Mouse (Mus musculus) limb, embryonic 14.5 days (tissue): ENCODE measurements around the gene E330009J07Rik. TPM values are rescaled to one million over a fixed set of nuclear protein-coding genes. Genes with fewer than 3 reads are reported as not detected.

Experiments used
- ATAC-seq: fragments of 200-750 bp; cut with Nextera tagmentation; 2 replicates; pipeline ENCODE4 v1.8.0; 2017; ENCODE audit warnings: low read depth, moderate number of reproducible peaks, moderate TSS enrichment; ENCODE audit not compliant: low FRiP score
- DNase-seq: peaks from one replicate; pipeline ENCODE4 v3.0.0-alpha.2; 2015; ENCODE audit warnings: low spot score
- H3K27ac ChIP-seq: fragments of 300-500 bp; sonication (generic); replicated peaks from 2 replicates; pipeline ENCODE4 v1.5.1; 2014; ENCODE audit warnings: low read depth, mild to moderate bottlenecking, low read length, moderate library complexity, mixed read lengths
- H3K27me3 ChIP-seq: fragments of 300-500 bp; sonication (generic); 2 replicates; pipeline ENCODE4 v1.6.1; 2014; ENCODE audit warnings: low read length, mixed read lengths; ENCODE audit not compliant: control insufficient read depth, insufficient read depth
- H3K36me3 ChIP-seq: fragments of 300-500 bp; sonication (generic); 2 replicates; pipeline ENCODE4 v1.6.1; 2014; ENCODE audit warnings: mild to moderate bottlenecking, low read length, moderate library complexity, mixed read lengths; ENCODE audit not compliant: control insufficient read depth, insufficient read depth
- H3K4me1 ChIP-seq: fragments of 300-500 bp; sonication (generic); 2 replicates; pipeline ENCODE4 v1.6.1; 2014; ENCODE audit warnings: antibody characterized with exemption, low read length, mixed read lengths; ENCODE audit not compliant: control insufficient read depth, insufficient read depth
- H3K4me2 ChIP-seq: fragments of 300-500 bp; sonication (generic); replicated peaks from 2 replicates; pipeline ENCODE4 v1.6.1; 2014; ENCODE audit warnings: low read depth, mild to moderate bottlenecking, low read length, moderate library complexity; ENCODE audit not compliant: severe bottlenecking
- H3K4me3 ChIP-seq: fragments of 300-500 bp; sonication (generic); replicated peaks from 2 replicates; pipeline ENCODE4 v1.5.1; 2014; ENCODE audit warnings: low read length
- H3K9ac ChIP-seq: fragments of 300-500 bp; sonication (generic); 2 replicates; pipeline ENCODE4 v1.6.1; 2014; ENCODE audit warnings: mild to moderate bottlenecking, low read depth, low read length, moderate library complexity; ENCODE audit not compliant: severe bottlenecking
- H3K9me3 ChIP-seq: fragments of 300-500 bp; sonication (generic); 2 replicates; pipeline ENCODE4 v1.6.1; 2016; ENCODE audit warnings: low read length; ENCODE audit not compliant: control insufficient read depth
- POLR2A ChIP-seq: fragments of 200-500 bp; IDR thresholded peaks from 2 replicates; pipeline ENCODE4 v1.8.0; 2012; ENCODE audit warnings: inconsistent platforms, mild to moderate bottlenecking, moderate library complexity, borderline replicate concordance; ENCODE audit not compliant: insufficient read depth, insufficient read length; ENCODE audit errors: extremely low read depth
- WGBS: fragments of 180-500 bp; shearing (Covaris S2); extraction: QIAGEN DNeasy Blood & Tissue Kit; methylation state at CpG from one replicate; pipeline ENCODE4 v1.1.7; 2014; 5-methylcytosine and 5-hydroxymethylcytosine counted together
- polyA plus RNA-seq, 2 experiments: library from polyadenylated mRNA; depleted of rRNA in 1 of 2; stranded (reverse) in 1 of 2; unstranded in 1 of 2; fragments of >200 nt; fragmentation: Nextera tagmentation in 1 of 2; extraction: Ambion mirVana in 1 of 2; gene quantifications; 2 replicates each; pipeline versions ENCODE4 v1.2.1 to v1.2.3; 2012 to 2014

Gene E330009J07Rik
- polyA plus RNA-seq, 2 experiments = 5.5 to 7.2 TPM

- Histone ChIP-seq H3K4me3 (peak overlapping the region; percentile 85), H3K27ac (no peak overlapping the region), H3K9me3 (no peaks in the 10 kb centered on the region), H3K27me3 (peaks cover 3% of the 10 kb centered on the region; the same call in 1 of the 2 replicates), H3K4me2 (peak overlapping the region; percentile 86), H3K9ac (peak overlapping the region; percentile 75), H3K4me1 (peaks cover 15% of the 10 kb centered on the region; the same call in 1 of the 2 replicates), H3K36me3 (no peaks in the 10 kb centered on the region)
- no peak for TF ChIP-seq POLR2A
- ATAC-seq (no peak), DNase-seq (no peak)
- WGBS = 15% methylated on average over 7 of the region's 7 CpGs
Observed at GRCm38 (mm10) chr6:40434697-40435096, 1.2 kb downstream of the E330009J07Rik start.

GRCm38 (mm10) chr6:40432346-40433275 is 3.3 kb downstream of the E330009J07Rik start:
- Histone ChIP-seq H3K27me3 (no peaks in the 10 kb centered on the region; the same call in 1 of the 2 replicates), H3K4me3 (no peak overlapping the region), H3K9me3 (no peaks in the 10 kb centered on the region), H3K4me1 (peaks cover 15% of the 10 kb centered on the region; the same call in 1 of the 2 replicates), H3K4me2 (no peak overlapping the region), H3K27ac (no peak overlapping the region), H3K36me3 (no peaks in the 10 kb centered on the region), H3K9ac (no peak overlapping the region)
- DNase-seq = no peak
- WGBS = 84% methylated on average over 17 of the region's 17 CpGs
- TF ChIP-seq POLR2A = no peak
- no peak for ATAC-seq

GRCm38 (mm10) chr6:40431812-40432211 is 4.1 kb downstream of the E330009J07Rik start:
- ATAC-seq = no peak
- DNase-seq = no peak
- H3K27ac ChIP-seq = no peak overlapping the region
- no peaks in the 10 kb centered on the region for H3K36me3 ChIP-seq
- H3K9me3 ChIP-seq = no peaks in the 10 kb centered on the region
- no peak overlapping the region for H3K9ac ChIP-seq
- no peak overlapping the region for H3K4me3 ChIP-seq
- no peak overlapping the region for H3K4me2 ChIP-seq
- H3K4me1 ChIP-seq = peaks cover 15% of the 10 kb centered on the region; the same call in 1 of the 2 replicates
- no peaks in the 10 kb centered on the region; the same call in 1 of the 2 replicates for H3K27me3 ChIP-seq
- no peak for TF ChIP-seq POLR2A

- DNase-seq = no peak
- Histone ChIP-seq H3K27ac (no peak overlapping the region), H3K9ac (no peak overlapping the region), H3K27me3 (no peaks in the 10 kb centered on the region; the same call in 1 of the 2 replicates), H3K4me1 (peaks cover 14% of the 10 kb centered on the region; the same call in 1 of the 2 replicates), H3K4me3 (no peak overlapping the region), H3K4me2 (no peak overlapping the region), H3K9me3 (no peaks in the 10 kb centered on the region), H3K36me3 (no peaks in the 10 kb centered on the region)
- WGBS = 73% methylated on average over 4 of the region's 4 CpGs
- TF ChIP-seq POLR2A = no peak
- ATAC-seq = no peak
Observed at GRCm38 (mm10) chr6:40431356-40431755, 4.6 kb downstream of the E330009J07Rik start.

- no peak for TF ChIP-seq POLR2A
- H3K4me3 ChIP-seq = no peak overlapping the region
- H3K9ac ChIP-seq = no peak overlapping the region
- 66% methylated on average over 3 of the region's 3 CpGs for WGBS
- no peaks in the 10 kb centered on the region for H3K9me3 ChIP-seq
- no peak overlapping the region for H3K27ac ChIP-seq
- no peak for ATAC-seq
- H3K4me2 ChIP-seq = no peak overlapping the region
- no peaks in the 10 kb centered on the region for H3K27me3 ChIP-seq
- H3K4me1 ChIP-seq = peaks cover 11% of the 10 kb centered on the region; the same call in 1 of the 2 replicates
- no peak for DNase-seq
- no peaks in the 10 kb centered on the region for H3K36me3 ChIP-seq
Observed at GRCm38 (mm10) chr6:40430878-40431277, 5.1 kb downstream of the E330009J07Rik start.
